Mouse (Mus musculus) ES-E14 (cell line): Measurements from ENCODE around the gene Gm17304.

Experiments
- CHD2 ChIP-seq: IDR thresholded peaks from 2 replicates; pipeline ENCODE4 v1.6.1; 2014; ENCODE audit warnings: mild to moderate bottlenecking, low read depth, low read length, inconsistent platforms
- HCFC1 ChIP-seq: IDR thresholded peaks from 2 replicates; pipeline ENCODE4 v1.6.1; 2012; ENCODE audit warnings: low read length, inconsistent platforms, borderline replicate concordance; ENCODE audit not compliant: insufficient read depth
- MAFK ChIP-seq: IDR thresholded peaks from 2 replicates; pipeline ENCODE4 v1.6.1; 2014; ENCODE audit warnings: mild to moderate bottlenecking, low read depth, low read length, inconsistent platforms; ENCODE audit not compliant: insufficient read depth
- ZC3H11A ChIP-seq: IDR thresholded peaks from 2 replicates; pipeline ENCODE4 v1.6.1; 2012; ENCODE audit warnings: low read depth, mild to moderate bottlenecking, inconsistent platforms, low read length, borderline replicate concordance
- ZNF384 ChIP-seq: IDR thresholded peaks from 2 replicates; pipeline ENCODE4 v1.6.1; 2012; ENCODE audit warnings: low read depth, low read length, inconsistent platforms

DNA sequence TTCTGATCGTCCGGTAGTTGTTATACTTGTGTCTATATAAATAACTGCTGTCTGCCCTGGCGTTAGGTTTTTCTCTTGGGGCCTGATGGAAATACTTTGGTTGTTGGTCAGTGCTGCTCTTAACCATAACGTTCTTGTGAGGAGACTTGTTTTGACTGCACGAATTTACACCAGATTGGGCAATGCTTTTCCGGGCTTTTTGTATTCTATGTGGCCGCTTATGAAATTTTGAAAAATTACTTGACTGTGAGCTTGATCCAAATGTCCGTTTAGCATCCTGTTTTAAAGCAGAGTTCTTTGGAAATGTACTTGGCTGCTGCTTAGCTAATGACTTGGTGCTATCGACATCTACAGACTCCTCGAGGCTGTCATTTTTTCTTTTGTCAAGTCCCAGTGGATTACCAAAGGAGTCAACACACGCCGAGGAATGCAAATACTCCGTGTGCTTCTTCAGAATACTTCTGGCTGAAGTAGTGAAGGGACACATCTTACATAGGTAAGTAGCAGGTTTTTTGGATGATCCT lies 27.6 kb downstream of the Gm17304 start:
- no peak for TF ChIP-seq HCFC1
- no peak for TF ChIP-seq ZC3H11A
- TF ChIP-seq CHD2 = no peak
- no peak for TF ChIP-seq MAFK
- TF ChIP-seq ZNF384 = no peak
